Mouse (Mus musculus) thymus, adult 2 months (tissue): Measurements from ENCODE around the gene Fam221b. TPM values are rescaled to one million over a fixed set of nuclear protein-coding genes. Genes with fewer than 3 reads are reported as not detected.

ENCODE experiments used
- DNase-seq: peaks from one replicate; pipeline ENCODE4 v3.0.0; 2021
- H3K27ac ChIP-seq: fragments of 200-500 bp; 2 replicates; pipeline ENCODE4 v1.5.1; 2012; ENCODE audit warnings: low read length, control low read depth; ENCODE audit not compliant: control insufficient read depth, insufficient read depth
- H3K27me3 ChIP-seq: fragments of 200-500 bp; 2 replicates; pipeline ENCODE4 v1.6.1; 2012; ENCODE audit warnings: mild to moderate bottlenecking, low read length, moderate library complexity, mixed read lengths; ENCODE audit not compliant: control insufficient read depth, insufficient read depth
- H3K36me3 ChIP-seq: fragments of 200-500 bp; 2 replicates; pipeline ENCODE4 v1.6.1; 2012; ENCODE audit warnings: mild to moderate bottlenecking, low read length, moderate library complexity; ENCODE audit not compliant: control insufficient read depth, insufficient read depth
- H3K4me1 ChIP-seq: fragments of 200-500 bp; replicated peaks from 2 replicates; pipeline ENCODE4 v1.6.1; 2012; ENCODE audit warnings: low read length; ENCODE audit not compliant: control insufficient read depth, insufficient read depth
- H3K4me3 ChIP-seq: fragments of 200-500 bp; 2 replicates; pipeline ENCODE4 v1.5.1; 2012; ENCODE audit warnings: mild to moderate bottlenecking, low read length, control low read depth, moderate library complexity; ENCODE audit not compliant: control insufficient read depth, insufficient read depth
- CTCF ChIP-seq: fragments of 200-500 bp; IDR thresholded peaks from 2 replicates; pipeline ENCODE4 v1.5.1; 2012; ENCODE audit warnings: mild to moderate bottlenecking, control low read depth, low read length, moderate library complexity, borderline replicate concordance; ENCODE audit not compliant: control insufficient read depth, poor library complexity, insufficient read depth; ENCODE audit errors: extremely low read depth
- POLR2A ChIP-seq: fragments of 200-500 bp; IDR thresholded peaks from 2 replicates; pipeline ENCODE4 v1.6.1; 2012; ENCODE audit warnings: mild to moderate bottlenecking, low read length, control low read depth, moderate library complexity; ENCODE audit not compliant: control insufficient read depth, poor library complexity, insufficient read depth; ENCODE audit errors: extremely low read depth
- WGBS: fragments of 180-500 bp; shearing (Covaris S2); methylation state at CpG from one replicate; pipeline ENCODE4 v1.1.7; 2018; 5-methylcytosine and 5-hydroxymethylcytosine counted together
- polyA plus RNA-seq: library from polyadenylated mRNA; depleted of rRNA; stranded (reverse); fragments of >200 nt; gene quantifications from 2 replicates; pipeline ENCODE4 v1.2.3, GENCODE M21; 2012

Fam221b gene
- polyA plus RNA-seq, 1 experiment = 0.03 TPM

DNA sequence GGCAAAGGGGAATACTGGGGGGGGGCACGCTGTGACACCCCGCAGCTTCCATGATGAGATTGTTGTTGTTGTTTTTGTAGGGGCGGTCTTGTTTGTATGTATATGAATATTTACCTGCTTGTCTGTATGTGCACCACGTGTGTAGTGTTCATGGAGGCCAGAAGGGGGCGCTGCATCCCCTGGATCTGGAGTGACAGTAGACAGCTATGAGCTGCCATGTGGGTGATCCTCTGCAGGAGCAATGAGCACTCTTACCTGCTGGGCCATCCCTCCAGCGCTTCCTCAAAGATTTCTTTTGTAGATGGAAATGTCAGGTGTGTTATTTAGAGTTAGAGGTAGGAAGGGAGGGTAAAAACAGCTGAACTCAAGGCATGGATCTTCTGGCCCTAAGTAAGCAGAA is 34.5 kb upstream of the Fam221b start:
- no peaks in the 10 kb centered on the region for H3K4me1 ChIP-seq
- 87% methylated on average over 6 of the region's 6 CpGs for WGBS
- H3K36me3 ChIP-seq = no peaks in the 10 kb centered on the region
- no peak for TF ChIP-seq CTCF
- no peak for TF ChIP-seq POLR2A
- no peak for DNase-seq
- no peaks in the 10 kb centered on the region for H3K27me3 ChIP-seq
- H3K4me3 ChIP-seq = no peak overlapping the region
- no peak overlapping the region for H3K27ac ChIP-seq

- H3K4me3 ChIP-seq = no peak within 1 kb of the TSS
- H3K27ac ChIP-seq = no peak within 1 kb of the TSS
- DNase-seq = no peak
- H3K36me3 ChIP-seq = no peaks in the 10 kb centered on the region
- H3K4me1 ChIP-seq = no peaks in the 10 kb centered on the region
- TF ChIP-seq CTCF (no peak), POLR2A (no peak)
- whole genome bisulfite sequencing = 97% methylated on average over 6 of the region's 6 CpGs
- H3K27me3 ChIP-seq = no peaks in the 10 kb centered on the region
Observed at GRCm38 (mm10) chr4:43700707-43701106, 31.8 kb upstream of the Fam221b start, which contains the start of gene Olfr70. Olfr70 (minus strand) TSS chr4:43700807.

DNA sequence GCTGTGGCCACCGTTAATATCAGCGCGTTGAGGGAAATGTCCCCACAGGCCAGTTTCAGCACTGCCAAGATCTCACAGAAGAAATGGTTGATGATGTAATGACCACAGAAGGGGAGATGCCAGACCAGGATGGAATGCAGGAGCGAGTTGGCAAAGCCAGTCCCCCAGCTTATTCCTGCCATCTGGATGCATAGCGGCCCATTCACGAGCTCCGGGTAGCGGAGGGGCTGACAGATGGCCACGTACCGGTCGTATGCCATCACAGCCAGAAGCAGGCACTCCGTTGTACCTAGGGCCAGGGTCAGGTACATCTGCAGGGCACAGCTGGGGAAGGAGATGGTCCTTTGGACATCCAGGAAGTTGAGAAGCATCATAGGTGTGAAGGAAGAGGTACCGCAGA is 27.6 kb upstream of the Fam221b start:
- Histone ChIP-seq H3K4me3 (no peak overlapping the region), H3K4me1 (no peaks in the 10 kb centered on the region), H3K36me3 (no peaks in the 10 kb centered on the region), H3K27ac (no peak overlapping the region), H3K27me3 (no peaks in the 10 kb centered on the region)
- no peak for TF ChIP-seq CTCF
- no peak for TF ChIP-seq POLR2A
- WGBS = 98% methylated on average over 13 of the region's 13 CpGs
- DNase-seq = no peak

DNA sequence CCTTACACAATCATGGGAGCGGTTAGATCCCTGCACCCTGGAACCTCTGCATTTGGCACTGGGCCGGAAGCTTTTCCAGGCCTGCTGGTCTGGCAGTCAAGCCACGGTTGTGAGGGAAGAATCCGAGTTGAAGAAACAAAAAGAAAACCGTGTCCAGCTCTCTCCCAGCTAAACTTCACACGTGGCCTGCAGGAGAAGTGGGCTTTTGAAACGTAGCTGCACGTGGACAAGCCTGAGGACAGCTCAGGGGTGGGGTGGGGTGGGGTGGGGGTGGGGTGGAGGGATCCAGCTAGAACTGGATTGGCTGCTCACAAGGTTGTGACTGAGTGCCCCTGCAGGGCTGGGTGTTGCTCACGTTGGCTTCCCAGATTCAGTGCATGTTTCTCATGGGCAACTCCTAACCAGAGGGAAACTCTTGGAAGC is 26.3 kb upstream of the Fam221b start:
- H3K27me3 ChIP-seq = no peaks in the 10 kb centered on the region
- H3K4me3 ChIP-seq = no peak overlapping the region
- no peak for TF ChIP-seq POLR2A
- TF ChIP-seq CTCF = no peak
- no peak for DNase-seq
- no peaks in the 10 kb centered on the region for H3K36me3 ChIP-seq
- 68% methylated on average over 9 of the region's 9 CpGs for WGBS
- H3K27ac ChIP-seq = no peak overlapping the region
- no peaks in the 10 kb centered on the region for H3K4me1 ChIP-seq

GRCm38 (mm10) chr4:43694439-43695248 is 25.7 kb upstream of the Fam221b start:
- H3K27ac ChIP-seq = no peak overlapping the region

GRCm38 (mm10) chr4:43693806-43694241 is 24.9 kb upstream of the Fam221b start:
- WGBS = 63% methylated on average over 5 of the region's 5 CpGs
- Histone ChIP-seq H3K27me3 (no peaks in the 10 kb centered on the region), H3K4me3 (no peak overlapping the region), H3K36me3 (no peaks in the 10 kb centered on the region), H3K27ac (no peak overlapping the region), H3K4me1 (no peaks in the 10 kb centered on the region)
- DNase-seq = no peak
- TF ChIP-seq CTCF = no peak
- no peak for TF ChIP-seq POLR2A

More at GRCm38 (mm10) chr4:43694439-43695248, 25.7 kb upstream of the Fam221b start:
- no peaks in the 10 kb centered on the region for H3K4me1 ChIP-seq
- no peaks in the 10 kb centered on the region for H3K27me3 ChIP-seq
- WGBS = 81% methylated on average over 1 of the region's 1 CpGs
- TF ChIP-seq CTCF (no peak), POLR2A (no peak)
- no peak overlapping the region for H3K4me3 ChIP-seq
- H3K36me3 ChIP-seq = no peaks in the 10 kb centered on the region
- no peak for DNase-seq

- 73% methylated on average over 5 of the region's 5 CpGs for WGBS
- no peaks in the 10 kb centered on the region for H3K4me1 ChIP-seq
- no peak overlapping the region for H3K27ac ChIP-seq
- no peak for DNase-seq
- H3K4me3 ChIP-seq = no peak overlapping the region
- H3K36me3 ChIP-seq = no peaks in the 10 kb centered on the region
- no peak for TF ChIP-seq POLR2A
- no peaks in the 10 kb centered on the region for H3K27me3 ChIP-seq
Observed at GRCm38 (mm10) chr4:43691026-43691425, 22.1 kb upstream of the Fam221b start.
